Mouse (Mus musculus): ENCODE data around the gene Oprm1. TPM values are rescaled to one million over a fixed set of nuclear protein-coding genes. Genes with fewer than 3 reads are reported as not detected.
"Not testable (repeated sequence)": the region's sequence is repeated elsewhere in the genome, so short reads cannot be mapped to it uniquely, and the experiment has no call there.

Oprm1 gene
- polyA plus RNA-seq, 1 experiment from 2014 or later, result 2.7 TPM

- not testable (repeated sequence) for H3K27ac ChIP-seq (ENCODE audit: low read length); ATAC-seq; H3K4me2 ChIP-seq (ENCODE audit: low read length); H3K9me3 ChIP-seq (replicated peaks; ENCODE audit: control insufficient read depth, low read length, poor library complexity, severe bottlenecking); H3K36me3 ChIP-seq (ENCODE audit: control insufficient read depth, insufficient read depth, low read length); H3K27me3 ChIP-seq (ENCODE audit: control insufficient read depth, insufficient read depth, low read depth, low read length); H3K4me1 ChIP-seq (ENCODE audit: control insufficient read depth, insufficient read depth, low read length); H3K4me3 ChIP-seq (ENCODE audit: low read depth, low read length); H3K9ac ChIP-seq (ENCODE audit: low read depth, low read length)
Observed at GRCm38 (mm10) chr10:7003898-7004297, 245.6 kb downstream of the Oprm1 start.

- no peak overlapping the region for H3K4me3 ChIP-seq (ENCODE audit: low read depth, low read length)
- no peak overlapping the region for H3K27ac ChIP-seq (ENCODE audit: low read length)
- 46% methylated on average over 5 of the region's 5 CpGs for WGBS
- no peak overlapping the region for H3K9ac ChIP-seq (ENCODE audit: low read depth, low read length)
- H3K4me1 ChIP-seq (ENCODE audit: control insufficient read depth, insufficient read depth, low read length), result no peaks in the 10 kb centered on the region
- ATAC-seq, result no peak
- H3K4me2 ChIP-seq (ENCODE audit: low read length), result no peak overlapping the region
- H3K9me3 ChIP-seq (replicated peaks; ENCODE audit: control insufficient read depth, low read length, poor library complexity, severe bottlenecking), result no peaks in the 10 kb centered on the region
- H3K27me3 ChIP-seq (ENCODE audit: control insufficient read depth, insufficient read depth, low read depth, low read length), result no peaks in the 10 kb centered on the region
- H3K36me3 ChIP-seq (ENCODE audit: control insufficient read depth, insufficient read depth, low read length), result no peaks in the 10 kb centered on the region
Observed at GRCm38 (mm10) chr10:7004980-7005538, 246.8 kb downstream of the Oprm1 start.

GRCm38 (mm10) chr10:7010543-7010942 lies 252.2 kb downstream of the Oprm1 start:
- Histone ChIP-seq H3K27ac (ENCODE audit: low read length) (no peak overlapping the region), H3K4me2 (ENCODE audit: low read length) (no peak overlapping the region), H3K4me3 (ENCODE audit: low read depth, low read length) (no peak overlapping the region), H3K36me3 (ENCODE audit: control insufficient read depth, insufficient read depth, low read length) (no peaks in the 10 kb centered on the region), H3K9ac (ENCODE audit: low read depth, low read length) (no peak overlapping the region), H3K9me3 (replicated peaks; ENCODE audit: control insufficient read depth, low read length, poor library complexity, severe bottlenecking) (no peaks in the 10 kb centered on the region), H3K27me3 (ENCODE audit: control insufficient read depth, insufficient read depth, low read depth, low read length) (no peaks in the 10 kb centered on the region), H3K4me1 (ENCODE audit: control insufficient read depth, insufficient read depth, low read length) (no peaks in the 10 kb centered on the region)
- WGBS, result 86% methylated on average over 8 of the region's 8 CpGs
- ATAC-seq, result no peak

- Histone ChIP-seq H3K4me3 (ENCODE audit: low read depth, low read length) (no peak overlapping the region), H3K36me3 (ENCODE audit: control insufficient read depth, insufficient read depth, low read length) (no peaks in the 10 kb centered on the region), H3K4me1 (ENCODE audit: control insufficient read depth, insufficient read depth, low read length) (no peaks in the 10 kb centered on the region), H3K9ac (ENCODE audit: low read depth, low read length) (no peak overlapping the region), H3K27me3 (ENCODE audit: control insufficient read depth, insufficient read depth, low read depth, low read length) (no peaks in the 10 kb centered on the region), H3K27ac (ENCODE audit: low read length) (no peak overlapping the region), H3K9me3 (replicated peaks; ENCODE audit: control insufficient read depth, low read length, poor library complexity, severe bottlenecking) (no peaks in the 10 kb centered on the region), H3K4me2 (ENCODE audit: low read length) (no peak overlapping the region)
- 68% methylated on average over 1 of the region's 1 CpGs for WGBS
- ATAC-seq, result no peak
Observed at GRCm38 (mm10) chr10:7015199-7015598, 256.9 kb downstream of the Oprm1 start.

GRCm38 (mm10) chr10:7019781-7020386 lies 261.6 kb downstream of the Oprm1 start:
- Histone ChIP-seq H3K9ac (ENCODE audit: low read depth, low read length) (no peak overlapping the region), H3K27ac (ENCODE audit: low read length) (no peak overlapping the region), H3K9me3 (replicated peaks; ENCODE audit: control insufficient read depth, low read length, poor library complexity, severe bottlenecking) (no peaks in the 10 kb centered on the region), H3K27me3 (ENCODE audit: control insufficient read depth, insufficient read depth, low read depth, low read length) (no peaks in the 10 kb centered on the region), H3K4me1 (ENCODE audit: control insufficient read depth, insufficient read depth, low read length) (no peaks in the 10 kb centered on the region), H3K4me2 (ENCODE audit: low read length) (no peak overlapping the region), H3K36me3 (ENCODE audit: control insufficient read depth, insufficient read depth, low read length) (no peaks in the 10 kb centered on the region), H3K4me3 (ENCODE audit: low read depth, low read length) (no peak overlapping the region)
- WGBS, result 80% methylated on average over 7 of the region's 7 CpGs
- ATAC-seq, result no peak

GRCm38 (mm10) chr10:7020551-7020950 lies 262.2 kb downstream of the Oprm1 start:
- Histone ChIP-seq H3K4me2 (ENCODE audit: low read length) (no peak overlapping the region), H3K27ac (ENCODE audit: low read length) (no peak overlapping the region), H3K36me3 (ENCODE audit: control insufficient read depth, insufficient read depth, low read length) (no peaks in the 10 kb centered on the region), H3K4me3 (ENCODE audit: low read depth, low read length) (no peak overlapping the region), H3K9me3 (replicated peaks; ENCODE audit: control insufficient read depth, low read length, poor library complexity, severe bottlenecking) (no peaks in the 10 kb centered on the region), H3K9ac (ENCODE audit: low read depth, low read length) (no peak overlapping the region), H3K4me1 (ENCODE audit: control insufficient read depth, insufficient read depth, low read length) (no peaks in the 10 kb centered on the region), H3K27me3 (ENCODE audit: control insufficient read depth, insufficient read depth, low read depth, low read length) (no peaks in the 10 kb centered on the region)
- WGBS, result 93% methylated on average over 9 of the region's 9 CpGs
- ATAC-seq, result no peak

GRCm38 (mm10) chr10:7025028-7025427 lies 266.7 kb downstream of the Oprm1 start:
- no peaks in the 10 kb centered on the region for H3K36me3 ChIP-seq (ENCODE audit: control insufficient read depth, insufficient read depth, low read length)
- no peaks in the 10 kb centered on the region for H3K4me1 ChIP-seq (ENCODE audit: control insufficient read depth, insufficient read depth, low read length)
- H3K4me3 ChIP-seq (ENCODE audit: low read depth, low read length), result no peak overlapping the region
- no peak overlapping the region for H3K4me2 ChIP-seq (ENCODE audit: low read length)
- no peaks in the 10 kb centered on the region for H3K9me3 ChIP-seq (replicated peaks; ENCODE audit: control insufficient read depth, low read length, poor library complexity, severe bottlenecking)
- H3K9ac ChIP-seq (ENCODE audit: low read depth, low read length), result no peak overlapping the region
- H3K27ac ChIP-seq (ENCODE audit: low read length), result no peak overlapping the region
- 88% methylated on average over 1 of the region's 1 CpGs for WGBS
- no peak for ATAC-seq
- no peaks in the 10 kb centered on the region for H3K27me3 ChIP-seq (ENCODE audit: control insufficient read depth, insufficient read depth, low read depth, low read length)

- no peak for ATAC-seq
- Histone ChIP-seq H3K27me3 (ENCODE audit: control insufficient read depth, insufficient read depth, low read depth, low read length) (no peaks in the 10 kb centered on the region), H3K36me3 (ENCODE audit: control insufficient read depth, insufficient read depth, low read length) (no peaks in the 10 kb centered on the region), H3K4me1 (ENCODE audit: control insufficient read depth, insufficient read depth, low read length) (no peaks in the 10 kb centered on the region), H3K27ac (ENCODE audit: low read length) (no peak overlapping the region), H3K9me3 (replicated peaks; ENCODE audit: control insufficient read depth, low read length, poor library complexity, severe bottlenecking) (no peaks in the 10 kb centered on the region), H3K4me2 (ENCODE audit: low read length) (no peak overlapping the region), H3K9ac (ENCODE audit: low read depth, low read length) (no peak overlapping the region), H3K4me3 (ENCODE audit: low read depth, low read length) (no peak overlapping the region)
- 95% methylated on average over 2 of the region's 2 CpGs for WGBS
Observed at GRCm38 (mm10) chr10:7033459-7033858, 275.2 kb downstream of the Oprm1 start.

- H3K4me3 ChIP-seq (ENCODE audit: low read depth, low read length), result no peak overlapping the region
- ATAC-seq, result peak; percentile 56; the same call in 1 of the 2 replicates
- H3K36me3 ChIP-seq (ENCODE audit: control insufficient read depth, insufficient read depth, low read length), result no peaks in the 10 kb centered on the region
- WGBS, result 69% methylated on average over 12 of the region's 12 CpGs
- H3K27me3 ChIP-seq (ENCODE audit: control insufficient read depth, insufficient read depth, low read depth, low read length), result no peaks in the 10 kb centered on the region
- no peaks in the 10 kb centered on the region for H3K4me1 ChIP-seq (ENCODE audit: control insufficient read depth, insufficient read depth, low read length)
- H3K9me3 ChIP-seq (replicated peaks; ENCODE audit: control insufficient read depth, low read length, poor library complexity, severe bottlenecking), result no peaks in the 10 kb centered on the region
- H3K9ac ChIP-seq (ENCODE audit: low read depth, low read length), result no peak overlapping the region
- no peak overlapping the region for H3K4me2 ChIP-seq (ENCODE audit: low read length)
- H3K27ac ChIP-seq (ENCODE audit: low read length), result no peak overlapping the region
Observed at GRCm38 (mm10) chr10:7035547-7035946, 277.2 kb downstream of the Oprm1 start.

All from midbrain, embryonic 16.5 days (tissue).